Mouse (Mus musculus) hindbrain, embryonic 11.5 days (tissue): ENCODE measurements at regions not wholly inside any gene's neighbourhood (a gene's known extent, or its start where the extent isn't known, plus 50 kb on each side); places are given as distances from the start of the nearest gene placed in this dataset.
A peak's percentile ranks its signal among the peaks of the same experiment; 100 is the strongest.

ENCODE experiments used
- ATAC-seq: fragments of 200-750 bp; cut with Nextera tagmentation; 2 replicates; pipeline ENCODE4 v1.8.0; 2017; ENCODE audit warnings: mild to moderate bottlenecking, moderate TSS enrichment, moderate library complexity; ENCODE audit not compliant: low FRiP score
- DNase-seq: peaks from one replicate; pipeline ENCODE4 v3.0.0-alpha.2; 2015; ENCODE audit warnings: low spot score
- H3K27ac ChIP-seq: fragments of 300-500 bp; sonication (generic); 2 replicates; pipeline ENCODE4 v1.5.1; 2014; ENCODE audit warnings: mild to moderate bottlenecking, low read depth, low read length
- H3K27me3 ChIP-seq: fragments of 300-500 bp; sonication (generic); 2 replicates; pipeline ENCODE4 v1.6.1; 2014; ENCODE audit warnings: mild to moderate bottlenecking, low read length, moderate library complexity, mixed read lengths; ENCODE audit not compliant: control insufficient read depth, insufficient read depth
- H3K36me3 ChIP-seq: fragments of 300-500 bp; sonication (generic); 2 replicates; pipeline ENCODE4 v1.6.1; 2014; ENCODE audit warnings: mild to moderate bottlenecking, low read length, moderate library complexity, mixed read lengths; ENCODE audit not compliant: control insufficient read depth, insufficient read depth
- H3K4me1 ChIP-seq: fragments of 300-500 bp; sonication (generic); replicated peaks from 2 replicates; pipeline ENCODE4 v1.6.1; 2014; ENCODE audit warnings: low read length, mixed read lengths; ENCODE audit not compliant: control insufficient read depth, insufficient read depth
- H3K4me2 ChIP-seq: fragments of 300-500 bp; sonication (generic); replicated peaks from 2 replicates; pipeline ENCODE4 v1.6.1; 2014; ENCODE audit warnings: mild to moderate bottlenecking, low read depth, low read length
- H3K4me3 ChIP-seq: fragments of 300-500 bp; sonication (generic); 2 replicates; pipeline ENCODE4 v1.5.1; 2014; ENCODE audit warnings: low read depth, low read length
- H3K9ac ChIP-seq: fragments of 300-500 bp; sonication (generic); 2 replicates; pipeline ENCODE4 v1.6.1; 2014; ENCODE audit warnings: low read depth, low read length
- H3K9me3 ChIP-seq: fragments of 300-500 bp; sonication (generic); 2 replicates; pipeline ENCODE4 v1.6.1; 2016; ENCODE audit warnings: low read length; ENCODE audit not compliant: control insufficient read depth
- WGBS: fragments of 180-500 bp; shearing (Covaris S2); extraction: QIAGEN DNeasy Blood & Tissue Kit; methylation state at CpG from one replicate; pipeline ENCODE4 v1.1.7; 2014; 5-methylcytosine and 5-hydroxymethylcytosine counted together

GRCm38 (mm10) chr13:103683169-103683568, 91.2 kb downstream of the Srek1 start:
- no peak overlapping the region for H3K4me2 ChIP-seq
- H3K27me3 ChIP-seq = no peaks in the 10 kb centered on the region
- WGBS = 77% methylated on average over 9 of the region's 9 CpGs
- H3K4me3 ChIP-seq = no peak overlapping the region
- no peak for DNase-seq
- no peaks in the 10 kb centered on the region for H3K9me3 ChIP-seq
- H3K9ac ChIP-seq = no peak overlapping the region
- no peaks in the 10 kb centered on the region for H3K36me3 ChIP-seq
- H3K27ac ChIP-seq = no peak overlapping the region
- no peaks in the 10 kb centered on the region for H3K4me1 ChIP-seq
- no peak for ATAC-seq

DNA sequence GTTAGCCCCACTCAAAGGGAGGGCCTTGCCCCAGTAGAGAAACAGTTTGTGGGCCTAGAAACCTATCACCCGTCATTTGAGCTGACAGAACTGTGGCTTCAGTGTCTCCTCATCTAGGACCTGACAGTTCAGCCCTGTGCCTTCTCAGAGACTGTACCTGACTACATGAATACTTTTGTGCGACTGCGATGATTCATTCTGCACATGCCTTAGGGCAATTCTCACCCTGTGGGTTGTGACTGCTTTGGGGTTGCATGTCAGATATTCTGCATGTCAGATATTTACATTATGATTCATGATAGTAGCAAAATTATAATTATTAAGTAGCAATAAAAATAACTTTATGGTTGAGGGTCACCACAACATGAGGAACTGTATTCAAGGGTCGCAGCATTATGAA, 93.7 kb downstream of the Srek1 start:
- H3K4me3 ChIP-seq = no peak overlapping the region
- H3K9ac ChIP-seq = no peak overlapping the region
- H3K27me3 ChIP-seq = no peaks in the 10 kb centered on the region
- DNase-seq (no peak), ATAC-seq (no peak)
- H3K36me3 ChIP-seq = no peaks in the 10 kb centered on the region
- no peaks in the 10 kb centered on the region for H3K4me1 ChIP-seq
- WGBS = 91% methylated on average over 4 of the region's 4 CpGs
- H3K9me3 ChIP-seq = no peaks in the 10 kb centered on the region
- no peak overlapping the region for H3K27ac ChIP-seq
- H3K4me2 ChIP-seq = no peak overlapping the region

GRCm38 (mm10) chr13:103680052-103680451, 94.4 kb downstream of the Srek1 start:
- H3K4me2 ChIP-seq = no peak overlapping the region
- 86% methylated on average over 7 of the region's 7 CpGs for WGBS

DNA sequence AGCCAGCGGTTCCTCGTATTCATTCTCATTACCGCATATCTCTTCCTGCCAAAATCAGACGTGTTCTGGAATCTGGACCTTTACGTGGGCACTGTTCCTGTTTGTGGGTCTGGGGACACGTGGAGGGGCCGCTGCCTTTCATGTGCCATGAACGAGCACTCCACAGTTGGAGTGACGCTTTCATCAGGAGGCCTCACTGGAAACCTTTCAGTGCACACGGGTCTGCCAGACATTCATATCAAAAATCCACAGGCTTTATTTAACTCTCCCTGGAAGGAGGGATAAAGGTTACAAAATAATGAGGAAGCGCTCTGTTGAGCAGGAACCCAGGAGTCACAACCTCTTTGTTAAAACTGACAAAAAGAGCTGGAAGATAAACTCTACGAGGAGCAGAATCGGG, 97.6 kb downstream of the Srek1 start:
- 72% methylated on average over 13 of the region's 13 CpGs for WGBS
- ATAC-seq = no peak
- H3K4me1 ChIP-seq = no peaks in the 10 kb centered on the region
- no peaks in the 10 kb centered on the region for H3K36me3 ChIP-seq
- no peak overlapping the region for H3K4me3 ChIP-seq
- H3K9me3 ChIP-seq = no peaks in the 10 kb centered on the region
- H3K27me3 ChIP-seq = no peaks in the 10 kb centered on the region
- no peak for DNase-seq
- no peak overlapping the region for H3K27ac ChIP-seq
- no peak overlapping the region for H3K4me2 ChIP-seq
- H3K9ac ChIP-seq = no peak overlapping the region

More at GRCm38 (mm10) chr13:103680052-103680451, 94.4 kb downstream of the Srek1 start:
- H3K27ac ChIP-seq = no peak overlapping the region
- no peak overlapping the region for H3K4me3 ChIP-seq
- no peaks in the 10 kb centered on the region for H3K9me3 ChIP-seq
- DNase-seq = no peak
- no peaks in the 10 kb centered on the region for H3K36me3 ChIP-seq
- no peak overlapping the region for H3K9ac ChIP-seq
- ATAC-seq = no peak
- H3K27me3 ChIP-seq = no peaks in the 10 kb centered on the region
- no peaks in the 10 kb centered on the region for H3K4me1 ChIP-seq

DNA sequence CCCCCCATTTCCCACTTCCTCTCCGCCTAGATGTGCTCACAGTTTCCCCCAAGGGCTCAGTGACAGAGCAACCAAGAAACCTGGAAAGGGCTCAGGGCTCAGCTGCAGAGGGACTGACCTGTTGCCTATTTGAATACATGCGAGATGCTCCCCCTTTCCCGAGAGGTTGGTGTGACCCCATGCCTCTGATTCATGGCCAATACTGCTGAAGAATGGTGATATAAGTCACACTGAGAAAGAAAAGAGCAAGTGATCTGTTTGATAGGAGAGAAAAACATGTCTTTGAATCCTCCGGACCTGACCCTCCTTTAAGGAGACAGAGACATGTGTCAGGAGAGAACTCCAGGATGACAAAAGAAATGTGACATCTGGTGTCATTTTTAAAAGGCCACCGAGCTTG, 98.2 kb downstream of the Srek1 start:
- 80% methylated on average over 5 of the region's 5 CpGs for WGBS
- DNase-seq = no peak
- H3K9me3 ChIP-seq = no peaks in the 10 kb centered on the region

GRCm38 (mm10) chr13:103670611-103671010, 103.8 kb downstream of the Srek1 start:
- Histone ChIP-seq H3K36me3 (no peaks in the 10 kb centered on the region), H3K9ac (no peak overlapping the region), H3K4me1 (no peaks in the 10 kb centered on the region), H3K27ac (no peak overlapping the region), H3K27me3 (no peaks in the 10 kb centered on the region), H3K4me2 (no peak overlapping the region), H3K4me3 (no peak overlapping the region), H3K9me3 (no peaks in the 10 kb centered on the region)
- ATAC-seq = no peak
- no peak for DNase-seq

More for the DNA sequence above, 98.2 kb downstream of the Srek1 start:
- no peak overlapping the region for H3K4me2 ChIP-seq
- no peak for ATAC-seq
- no peak overlapping the region for H3K27ac ChIP-seq
- no peaks in the 10 kb centered on the region for H3K27me3 ChIP-seq
- H3K36me3 ChIP-seq = no peaks in the 10 kb centered on the region
- H3K4me3 ChIP-seq = no peak overlapping the region
- no peak overlapping the region for H3K9ac ChIP-seq
- H3K4me1 ChIP-seq = no peaks in the 10 kb centered on the region

- no peak for ATAC-seq
- 90% methylated on average over 4 of the region's 4 CpGs for WGBS
- H3K27me3 ChIP-seq = no peaks in the 10 kb centered on the region
These were observed 104.6 kb downstream of the Srek1 start for GRCm38 (mm10) chr13:103669856-103670255.

DNA sequence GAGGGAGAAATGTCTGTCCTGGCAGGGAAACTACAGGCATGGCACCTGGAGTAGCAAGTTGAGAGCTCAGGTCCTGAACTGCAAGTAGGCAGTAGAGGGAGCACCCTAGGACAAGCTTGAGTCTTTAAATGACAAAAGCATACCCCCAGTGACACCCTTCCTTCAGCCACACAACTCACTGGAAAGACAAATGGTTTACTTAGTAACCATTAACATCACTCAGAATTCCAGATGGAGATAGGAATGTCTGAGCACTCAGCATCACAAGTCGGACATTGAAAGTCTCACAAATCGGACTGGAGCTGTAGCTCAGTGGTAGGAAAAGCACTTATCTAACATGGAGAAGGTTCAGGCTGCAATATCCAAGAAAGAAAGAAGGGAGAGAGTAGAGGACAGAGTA, 106.7 kb downstream of the Srek1 start:
- no peak overlapping the region for H3K9ac ChIP-seq
- no peaks in the 10 kb centered on the region for H3K4me1 ChIP-seq
- ATAC-seq = no peak
- no peaks in the 10 kb centered on the region for H3K9me3 ChIP-seq
- no peak overlapping the region for H3K27ac ChIP-seq
- 77% methylated on average over 2 of the region's 2 CpGs for WGBS
- H3K4me3 ChIP-seq = no peak overlapping the region
- H3K4me2 ChIP-seq = no peak overlapping the region
- no peak for DNase-seq
- no peaks in the 10 kb centered on the region for H3K36me3 ChIP-seq
- H3K27me3 ChIP-seq = no peaks in the 10 kb centered on the region

More at GRCm38 (mm10) chr13:103669856-103670255, 104.6 kb downstream of the Srek1 start:
- Histone ChIP-seq H3K4me1 (no peaks in the 10 kb centered on the region), H3K4me3 (no peak overlapping the region), H3K27ac (no peak overlapping the region), H3K36me3 (no peaks in the 10 kb centered on the region), H3K9me3 (no peaks in the 10 kb centered on the region), H3K9ac (no peak overlapping the region), H3K4me2 (no peak overlapping the region)
- DNase-seq = no peak

- H3K4me2 ChIP-seq = no peak overlapping the region
- no peaks in the 10 kb centered on the region for H3K27me3 ChIP-seq
- H3K36me3 ChIP-seq = no peaks in the 10 kb centered on the region
- ATAC-seq = peak; percentile 87
- H3K9ac ChIP-seq = no peak overlapping the region
- no peaks in the 10 kb centered on the region for H3K9me3 ChIP-seq
- DNase-seq = peak; percentile 22
- 0 out of 2 replicates have a peak, but pooled peaks cover 3% of the 10 kb centered on the region for H3K4me1 ChIP-seq
- 16% methylated on average over 11 of the region's 11 CpGs for WGBS
- H3K4me3 ChIP-seq = no peak overlapping the region
- H3K27ac ChIP-seq = peak overlapping the region; percentile 30; the same call in 1 of the 2 replicates
These were observed 114.0 kb downstream of the Srek1 start for GRCm38 (mm10) chr13:103660248-103660996.
